ENCODE assay signal across 8 mouse cellular contexts in genomic region chr10:59974191-59974664, GRCm38 (mm10). TPM values are rescaled to one million over a fixed set of nuclear protein-coding genes. Genes with fewer than 3 reads are reported as not detected.
DNase-seq lines count a peak whose midpoint lies in the region; ATAC-seq lines count a peak whose summit lies in the region.

No protein-coding gene starts in this region.

- H3K27ac ChIP-seq in embryonic facial prominence, embryonic 10.5 days (replicated peaks): peak overlapping the region; percentile 88
- H3K27ac ChIP-seq in heart, embryonic 15.5 days: peak overlapping the region; percentile 84
- peak overlapping the region; percentile 90 for H3K27ac ChIP-seq in kidney, embryonic 15.5 days

- peak; percentile 52 for ATAC-seq in heart, embryonic 15.5 days (replicated peaks; ENCODE audit: insufficient number of reproducible peaks, insufficient read depth, low FRiP score, low read depth)
- ATAC-seq in kidney, embryonic 15.5 days (replicated peaks; ENCODE audit: low FRiP score): peak; percentile 50
- no peak for ATAC-seq in erythroblast, adult 5-6 weeks (replicated peaks; ENCODE audit: low FRiP score, poor library complexity, severe bottlenecking)

- H3K4me2 ChIP-seq in heart, embryonic 15.5 days: peak overlapping the region; percentile 14
- peak overlapping the region; percentile 17; the same call in 1 of the 2 replicates for H3K4me2 ChIP-seq in kidney, embryonic 15.5 days

- no peaks in the 10 kb centered on the region for H3K36me3 ChIP-seq in embryonic facial prominence, embryonic 10.5 days (replicated peaks)
- no peaks in the 10 kb centered on the region for H3K36me3 ChIP-seq in heart, embryonic 15.5 days
- no peaks in the 10 kb centered on the region for H3K36me3 ChIP-seq in kidney, embryonic 15.5 days

- no peaks in the 10 kb centered on the region for H3K9me3 ChIP-seq in embryonic facial prominence, embryonic 10.5 days
- no peaks in the 10 kb centered on the region for H3K9me3 ChIP-seq in heart, embryonic 15.5 days (replicated peaks)
- H3K9me3 ChIP-seq in kidney, embryonic 15.5 days (replicated peaks): no peaks in the 10 kb centered on the region

- H3K27me3 ChIP-seq in embryonic facial prominence, embryonic 10.5 days (replicated peaks; ENCODE audit: low read depth, poor library complexity, severe bottlenecking): peaks cover 4% of the 10 kb centered on the region; the same call in 1 of the 2 replicates
- no peaks in the 10 kb centered on the region for H3K27me3 ChIP-seq in heart, embryonic 15.5 days
- H3K27me3 ChIP-seq in kidney, embryonic 15.5 days: no peaks in the 10 kb centered on the region

- peaks cover 62% of the 10 kb centered on the region for H3K4me1 ChIP-seq in embryonic facial prominence, embryonic 10.5 days
- H3K4me1 ChIP-seq in heart, embryonic 15.5 days (replicated peaks): peaks cover 86% of the 10 kb centered on the region
- peaks cover 66% of the 10 kb centered on the region for H3K4me1 ChIP-seq in kidney, embryonic 15.5 days

- H3K4me3 ChIP-seq in embryonic facial prominence, embryonic 10.5 days: peak overlapping the region; percentile 39
- no peak overlapping the region for H3K4me3 ChIP-seq in heart, embryonic 15.5 days
- no peak overlapping the region for H3K4me3 ChIP-seq in kidney, embryonic 15.5 days (replicated peaks)

- WGBS in embryonic facial prominence, embryonic 10.5 days: 13% methylated on average over 6 of the region's 6 CpGs
- WGBS in heart, embryonic 15.5 days: 18% methylated on average over 6 of the region's 6 CpGs
- WGBS in kidney, embryonic 15.5 days: 7% methylated on average over 6 of the region's 6 CpGs

- peak; percentile 83 for DNase-seq in A20 (ENCODE audit: low read depth, low spot score)
- DNase-seq in ES-CJ7 (ENCODE audit: low read depth, low spot score): peak; percentile 94
- DNase-seq in embryonic facial prominence, embryonic 10.5 days (ENCODE audit: low spot score): peak; percentile 58
- DNase-seq in lung, postnatal 25 days (ENCODE audit: low spot score): peak; percentile 93
- peak; percentile 48 for DNase-seq in spleen, adult 12 weeks (ENCODE audit: low spot score)

- H3K9ac ChIP-seq in heart, embryonic 15.5 days: 0 out of 2 replicates have a peak overlapping the region, but pooled peaks have one; percentile 18
- 0 out of 2 replicates have a peak overlapping the region, but pooled peaks have one; percentile 5 for H3K9ac ChIP-seq in kidney, embryonic 15.5 days

RNA-seq across cellular contexts. Expression of gene Ddit4, which starts 22.6 kb away (rescaled TPM):
- polyA plus RNA-seq in embryonic facial prominence, embryonic 10.5 days (2016; fragmentation: Nextera tagmentation; extraction: Ambion mirVana): 35.9 and 42.0 TPM in 2 replicates
- 22.7 and 33.4 TPM in 2 replicates for polyA plus RNA-seq in heart, embryonic 15.5 days (2015; fragmentation: Nextera tagmentation; extraction: Ambion mirVana)
- 31.0 and 36.3 TPM in 2 replicates for polyA plus RNA-seq in kidney, embryonic 15.5 days (2015; fragmentation: Nextera tagmentation; extraction: Ambion mirVana)
- 1.7 TPM in 1 of 2 replicates, not detected in the other for total RNA-seq in erythroblast, adult 5-6 weeks (2015; ENCODE audit: low replicate concordance)
- total RNA-seq in erythroblast, adult 5-6 weeks (2017; ENCODE audit: low replicate concordance): 0.17 and 0.84 TPM in 2 replicates

RNA-seq across cellular contexts. Expression of gene Ascc1, which starts 28.4 kb away (rescaled TPM):
- polyA plus RNA-seq in embryonic facial prominence, embryonic 10.5 days (2016; fragmentation: Nextera tagmentation; extraction: Ambion mirVana): 35.8 and 41.8 TPM in 2 replicates
- polyA plus RNA-seq in heart, embryonic 15.5 days (2015; fragmentation: Nextera tagmentation; extraction: Ambion mirVana): 36.1 and 40.6 TPM in 2 replicates
- polyA plus RNA-seq in kidney, embryonic 15.5 days (2015; fragmentation: Nextera tagmentation; extraction: Ambion mirVana): 48.7 and 50.6 TPM in 2 replicates
- 11.3 and 13.1 TPM in 2 replicates for total RNA-seq in erythroblast, adult 5-6 weeks (2015; ENCODE audit: low replicate concordance)
- total RNA-seq in erythroblast, adult 5-6 weeks (2017; ENCODE audit: low replicate concordance): 9.6 and 10.0 TPM in 2 replicates

RNA-seq across cellular contexts. Expression of gene Anapc16, which starts 28.7 kb away (rescaled TPM):
- polyA plus RNA-seq in embryonic facial prominence, embryonic 10.5 days (2016; fragmentation: Nextera tagmentation; extraction: Ambion mirVana): 104 and 109 TPM in 2 replicates
- 85.4 and 92.2 TPM in 2 replicates for polyA plus RNA-seq in heart, embryonic 15.5 days (2015; fragmentation: Nextera tagmentation; extraction: Ambion mirVana)
- 102 and 107 TPM in 2 replicates for polyA plus RNA-seq in kidney, embryonic 15.5 days (2015; fragmentation: Nextera tagmentation; extraction: Ambion mirVana)
- total RNA-seq in erythroblast, adult 5-6 weeks (2015; ENCODE audit: low replicate concordance): 16.3 and 21.3 TPM in 2 replicates
- total RNA-seq in erythroblast, adult 5-6 weeks (2017; ENCODE audit: low replicate concordance): 23.4 and 27.5 TPM in 2 replicates
